Mouse (Mus musculus) forebrain, embryonic 11.5 days (tissue): Measurements from ENCODE around the gene Vasn. TPM values are rescaled to one million over a fixed set of nuclear protein-coding genes. Genes with fewer than 3 reads are reported as not detected.

Experiments used
- ATAC-seq: fragments of 200-750 bp; cut with Nextera tagmentation; replicated peaks from 2 replicates; pipeline ENCODE4 v1.8.0; 2017; ENCODE audit warnings: moderate TSS enrichment; ENCODE audit not compliant: low FRiP score
- DNase-seq: peaks from one replicate; pipeline ENCODE4 v3.0.0-alpha.2; 2017; ENCODE audit warnings: low spot score
- H3K27ac ChIP-seq: fragments of 300-500 bp; sonication (generic); 2 replicates; pipeline ENCODE4 v1.5.1; 2014; ENCODE audit warnings: low read depth, low read length
- H3K27me3 ChIP-seq: fragments of 300-500 bp; sonication (generic); 2 replicates; pipeline ENCODE4 v1.6.1; 2014; ENCODE audit warnings: mild to moderate bottlenecking, low read length, mixed read lengths; ENCODE audit not compliant: control insufficient read depth, insufficient read depth
- H3K36me3 ChIP-seq: fragments of 300-500 bp; sonication (generic); 2 replicates; pipeline ENCODE4 v1.6.1; 2014; ENCODE audit warnings: mild to moderate bottlenecking, low read length, moderate library complexity, mixed read lengths; ENCODE audit not compliant: control insufficient read depth, insufficient read depth
- H3K4me1 ChIP-seq: fragments of 300-500 bp; sonication (generic); replicated peaks from 2 replicates; pipeline ENCODE4 v1.6.1; 2014; ENCODE audit warnings: low read length, mixed read lengths; ENCODE audit not compliant: control insufficient read depth, insufficient read depth
- H3K4me2 ChIP-seq: fragments of 300-500 bp; sonication (generic); 2 replicates; pipeline ENCODE4 v1.6.1; 2014; ENCODE audit warnings: low read depth, mild to moderate bottlenecking, low read length, moderate library complexity, mixed read lengths; ENCODE audit not compliant: severe bottlenecking
- H3K4me3 ChIP-seq: fragments of 300-500 bp; sonication (generic); 2 replicates; pipeline ENCODE4 v1.5.1; 2014; ENCODE audit warnings: low read depth, low read length
- H3K9ac ChIP-seq: fragments of 300-500 bp; sonication (generic); 2 replicates; pipeline ENCODE4 v1.6.1; 2014; ENCODE audit warnings: low read length
- H3K9me3 ChIP-seq: fragments of 300-500 bp; sonication (generic); 2 replicates; pipeline ENCODE4 v1.6.1; 2016; ENCODE audit warnings: low read length, mixed read lengths; ENCODE audit not compliant: control insufficient read depth
- WGBS: fragments of 180-500 bp; shearing (Covaris S2); extraction: QIAGEN DNeasy Blood & Tissue Kit; methylation state at CpG from one replicate; pipeline ENCODE4 v1.1.7; 2014; 5-methylcytosine and 5-hydroxymethylcytosine counted together
- polyA plus RNA-seq: library from polyadenylated mRNA; unstranded; fragments of >200 nt; fragmentation: Nextera tagmentation; extraction: Ambion mirVana; gene quantifications from 2 replicates; pipeline ENCODE4 v1.2.1, GENCODE M21; 2014

The Vasn gene
- polyA plus RNA-seq, 1 experiment from 2014 or later = 7.6 TPM

- no peak overlapping the region; the same call in 1 of the 2 replicates for H3K27ac ChIP-seq
Measured at GRCm38 (mm10) chr16:4603453-4603837, 36.3 kb upstream of the Vasn start.

GRCm38 (mm10) chr16:4604293-4604837, 35.4 kb upstream of the Vasn start:
- Histone ChIP-seq H3K4me2 (no peak overlapping the region), H3K27me3 (no peaks in the 10 kb centered on the region), H3K27ac (no peak overlapping the region), H3K9ac (no peak overlapping the region), H3K4me3 (no peak overlapping the region), H3K36me3 (no peaks in the 10 kb centered on the region), H3K9me3 (no peaks in the 10 kb centered on the region), H3K4me1 (peaks cover 34% of the 10 kb centered on the region)
- ATAC-seq (no peak), DNase-seq (no peak)
- WGBS = 72% methylated on average over 11 of the region's 11 CpGs

More at GRCm38 (mm10) chr16:4603453-4603837, 36.3 kb upstream of the Vasn start:
- no peaks in the 10 kb centered on the region for H3K36me3 ChIP-seq
- H3K9me3 ChIP-seq = no peaks in the 10 kb centered on the region
- ATAC-seq = no peak
- H3K4me3 ChIP-seq = no peak overlapping the region
- no peaks in the 10 kb centered on the region for H3K27me3 ChIP-seq
- no peak overlapping the region for H3K4me2 ChIP-seq
- no peak overlapping the region for H3K9ac ChIP-seq
- no peak for DNase-seq
- H3K4me1 ChIP-seq = peaks cover 43% of the 10 kb centered on the region
- WGBS = 73% methylated on average over 1 of the region's 1 CpGs

- H3K4me2 ChIP-seq = no peak overlapping the region
- ATAC-seq (peak; percentile 52), DNase-seq (no peak)
- WGBS = 51% methylated on average over 13 of the region's 13 CpGs
- no peaks in the 10 kb centered on the region; the same call in 1 of the 2 replicates for H3K36me3 ChIP-seq
- no peaks in the 10 kb centered on the region for H3K9me3 ChIP-seq
- no peak overlapping the region for H3K9ac ChIP-seq
- no peaks in the 10 kb centered on the region for H3K27me3 ChIP-seq
- H3K4me3 ChIP-seq = no peak overlapping the region
- peaks cover 34% of the 10 kb centered on the region for H3K4me1 ChIP-seq
- H3K27ac ChIP-seq = 0 out of 2 replicates have a peak overlapping the region, but pooled peaks have one; percentile 25
Measured at GRCm38 (mm10) chr16:4605514-4606131, 34.1 kb upstream of the Vasn start.

- ATAC-seq (no peak), DNase-seq (no peak)
- Histone ChIP-seq H3K4me3 (no peak overlapping the region), H3K27ac (no peak overlapping the region), H3K4me1 (peaks cover 31% of the 10 kb centered on the region), H3K4me2 (no peak overlapping the region), H3K9ac (no peak overlapping the region), H3K27me3 (no peaks in the 10 kb centered on the region), H3K9me3 (no peaks in the 10 kb centered on the region), H3K36me3 (no peaks in the 10 kb centered on the region; the same call in 1 of the 2 replicates)
- 52% methylated on average over 5 of the region's 5 CpGs for WGBS
Measured at GRCm38 (mm10) chr16:4606431-4607084, 33.2 kb upstream of the Vasn start.

GRCm38 (mm10) chr16:4607818-4608531, 31.8 kb upstream of the Vasn start:
- peak; percentile 26; the same call in 1 of the 2 replicates for ATAC-seq

GRCm38 (mm10) chr16:4608532-4609059, 31.1 kb upstream of the Vasn start:
- H3K4me2 ChIP-seq = no peak overlapping the region
- peaks cover 16% of the 10 kb centered on the region for H3K4me1 ChIP-seq
- no peak overlapping the region for H3K4me3 ChIP-seq
- H3K27me3 ChIP-seq = no peaks in the 10 kb centered on the region
- 88% methylated on average over 19 of the region's 19 CpGs for WGBS
- no peak for ATAC-seq
- H3K27ac ChIP-seq = no peak overlapping the region
- no peak overlapping the region for H3K9ac ChIP-seq
- H3K9me3 ChIP-seq = no peaks in the 10 kb centered on the region
- no peak for DNase-seq
- H3K36me3 ChIP-seq = peaks cover 9% of the 10 kb centered on the region

More at GRCm38 (mm10) chr16:4607818-4608531, 31.8 kb upstream of the Vasn start:
- H3K9me3 ChIP-seq = no peaks in the 10 kb centered on the region
- no peak overlapping the region for H3K9ac ChIP-seq
- H3K4me2 ChIP-seq = no peak overlapping the region
- no peak overlapping the region for H3K4me3 ChIP-seq
- peaks cover 3% of the 10 kb centered on the region; the same call in 1 of the 2 replicates for H3K36me3 ChIP-seq
- peak; percentile 88 for DNase-seq
- peaks cover 22% of the 10 kb centered on the region for H3K4me1 ChIP-seq
- 58% methylated on average over 9 of the region's 9 CpGs for WGBS
- no peaks in the 10 kb centered on the region for H3K27me3 ChIP-seq
- H3K27ac ChIP-seq = no peak overlapping the region

DNA sequence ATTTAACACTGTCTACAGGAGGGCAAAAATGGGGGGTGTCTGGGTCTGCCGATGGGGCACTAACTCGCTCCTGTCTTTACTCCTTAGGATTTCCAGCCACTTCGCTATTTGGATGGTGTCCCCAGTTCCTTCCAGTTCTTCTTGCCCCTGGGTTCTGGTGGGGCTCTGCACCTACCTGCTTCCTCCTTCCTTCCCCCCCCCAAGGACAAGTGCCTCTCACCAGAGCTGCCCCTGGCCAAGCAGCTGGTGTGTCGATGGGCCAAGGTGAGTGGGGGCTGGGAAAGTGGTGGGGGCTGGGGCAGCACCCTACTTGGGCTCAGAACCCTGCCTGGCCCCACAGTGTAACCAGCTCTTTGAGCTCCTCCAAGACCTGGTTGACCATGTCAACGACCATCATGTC, 28.5 kb upstream of the Vasn start:
- Histone ChIP-seq H3K9me3 (no peaks in the 10 kb centered on the region), H3K27ac (no peak overlapping the region), H3K4me1 (peaks cover 3% of the 10 kb centered on the region; the same call in 1 of the 2 replicates), H3K36me3 (peaks cover 13% of the 10 kb centered on the region), H3K9ac (no peak overlapping the region), H3K27me3 (no peaks in the 10 kb centered on the region), H3K4me2 (no peak overlapping the region), H3K4me3 (no peak overlapping the region)
- WGBS = 96% methylated on average over 5 of the region's 5 CpGs
- DNase-seq = no peak
- no peak for ATAC-seq

DNA sequence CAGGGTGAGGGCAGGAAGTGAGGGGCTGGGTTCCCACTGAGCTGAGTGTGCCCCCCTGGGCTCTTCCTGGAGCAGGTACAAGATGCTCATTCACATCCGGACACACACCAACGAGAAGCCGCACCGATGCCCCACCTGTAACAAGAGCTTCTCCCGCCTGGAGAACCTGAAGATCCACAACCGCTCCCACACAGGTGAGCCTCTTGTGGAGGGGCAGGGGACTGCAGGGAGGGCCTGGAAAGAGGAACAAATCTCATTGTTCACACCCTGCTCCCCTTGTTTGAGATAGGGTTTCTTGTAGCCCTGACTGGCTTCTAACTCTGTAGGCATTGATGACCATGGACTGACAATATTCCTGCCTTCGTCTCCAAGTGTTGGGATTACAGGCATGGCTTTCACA, 28.1 kb upstream of the Vasn start:
- no peak for DNase-seq

More for the DNA sequence above, 28.1 kb upstream of the Vasn start:
- Histone ChIP-seq H3K36me3 (peaks cover 13% of the 10 kb centered on the region), H3K4me1 (no peaks in the 10 kb centered on the region; the same call in 1 of the 2 replicates), H3K4me3 (no peak overlapping the region), H3K27ac (no peak overlapping the region), H3K4me2 (no peak overlapping the region), H3K27me3 (no peaks in the 10 kb centered on the region), H3K9ac (no peak overlapping the region), H3K9me3 (no peaks in the 10 kb centered on the region)
- 90% methylated on average over 7 of the region's 7 CpGs for WGBS
- no peak for ATAC-seq
